Mouse (Mus musculus): ENCODE measurements around the gene Gm20883. TPM values are rescaled to one million over a fixed set of nuclear protein-coding genes. Genes with fewer than 3 reads are reported as not detected.
"Not testable (repeated sequence)": the region's sequence is repeated elsewhere in the genome, so short reads cannot be mapped to it uniquely, and the experiment has no call there.

The Gm20883 gene
- not detected in 2 replicates for polyA plus RNA-seq (2016; fragmentation: Nextera tagmentation; extraction: Ambion mirVana)

DNA sequence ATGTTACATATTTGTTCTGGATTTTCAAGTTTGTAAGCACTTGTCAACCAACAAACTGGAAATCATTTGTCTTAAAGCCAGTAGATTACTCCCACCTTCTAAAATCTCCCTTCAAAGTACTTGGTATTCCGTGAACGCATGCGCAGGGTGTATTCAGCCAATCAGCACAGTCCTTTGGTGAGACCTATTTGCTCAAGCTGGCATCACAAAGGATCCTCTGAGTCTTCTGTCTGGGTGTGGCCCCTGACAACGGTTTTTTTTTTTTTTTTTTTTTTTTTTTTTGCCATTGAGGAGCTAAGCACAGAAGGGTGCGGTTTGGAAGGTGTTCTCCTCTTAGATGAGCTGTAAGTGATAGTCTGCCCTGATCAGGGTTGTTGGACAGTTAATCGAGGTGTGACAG, at the start of gene Gm20883:
Gm20883 (plus strand) TSS at position 301 of the 400 bp plus-strand sequence.
- no CpG with 5 or more reads among the region's 6 CpGs for WGBS
- not testable (repeated sequence) for H3K36me3 ChIP-seq; H3K9me3 ChIP-seq (replicated peaks); H3K27me3 ChIP-seq (ENCODE audit: low read depth, poor library complexity, severe bottlenecking); H3K4me3 ChIP-seq; DNase-seq (ENCODE audit: low spot score); H3K27ac ChIP-seq (replicated peaks); H3K4me1 ChIP-seq
